Mouse (Mus musculus) limb, embryonic 12.5 days (tissue): ENCODE measurements around the gene Lgi4. TPM values are rescaled to one million over a fixed set of nuclear protein-coding genes. Genes with fewer than 3 reads are reported as not detected.

Experiments used
- ATAC-seq: fragments of 200-750 bp; cut with Nextera tagmentation; 2 replicates; pipeline ENCODE4 v1.8.0; 2017; ENCODE audit warnings: low read depth, moderate TSS enrichment; ENCODE audit not compliant: insufficient number of reproducible peaks, insufficient read depth, low FRiP score, low TSS enrichment
- H3K27ac ChIP-seq: fragments of 300-500 bp; sonication (generic); 2 replicates; pipeline ENCODE4 v1.5.1; 2016; ENCODE audit warnings: mild to moderate bottlenecking, moderate library complexity
- H3K27me3 ChIP-seq: fragments of 300-500 bp; sonication (generic); 2 replicates; pipeline ENCODE4 v1.6.1; 2016; ENCODE audit warnings: mild to moderate bottlenecking, moderate library complexity
- H3K36me3 ChIP-seq: fragments of 300-500 bp; sonication (generic); 2 replicates; pipeline ENCODE4 v1.6.1; 2016; ENCODE audit warnings: mild to moderate bottlenecking, moderate library complexity
- H3K4me1 ChIP-seq: fragments of 300-500 bp; sonication (generic); replicated peaks from 2 replicates; pipeline ENCODE4 v1.6.1; 2016
- H3K4me2 ChIP-seq: fragments of 300-500 bp; sonication (generic); 2 replicates; pipeline ENCODE4 v1.6.1; 2016; ENCODE audit warnings: mild to moderate bottlenecking, moderate library complexity
- H3K4me3 ChIP-seq: fragments of 300-500 bp; sonication (generic); replicated peaks from 2 replicates; pipeline ENCODE4 v1.5.1; 2016; ENCODE audit warnings: mild to moderate bottlenecking
- H3K9ac ChIP-seq: fragments of 300-500 bp; sonication (generic); replicated peaks from 2 replicates; pipeline ENCODE4 v1.6.1; 2016; ENCODE audit warnings: mild to moderate bottlenecking, moderate library complexity
- H3K9me3 ChIP-seq: fragments of 300-500 bp; sonication (generic); 2 replicates; pipeline ENCODE4 v1.6.1; 2016; ENCODE audit warnings: mild to moderate bottlenecking, moderate library complexity
- WGBS: fragments of 180-500 bp; shearing (Covaris S2); methylation state at CpG from one replicate; pipeline ENCODE4 v1.1.7; 2016; 5-methylcytosine and 5-hydroxymethylcytosine counted together
- polyA plus RNA-seq: library from polyadenylated mRNA; unstranded; fragments of >200 nt; fragmentation: Nextera tagmentation; extraction: Ambion mirVana; gene quantifications from 2 replicates; pipeline ENCODE4 v1.2.1, GENCODE M21; 2016

Lgi4 gene
- polyA plus RNA-seq, 1 experiment from 2014 or later: 0.61 TPM

DNA sequence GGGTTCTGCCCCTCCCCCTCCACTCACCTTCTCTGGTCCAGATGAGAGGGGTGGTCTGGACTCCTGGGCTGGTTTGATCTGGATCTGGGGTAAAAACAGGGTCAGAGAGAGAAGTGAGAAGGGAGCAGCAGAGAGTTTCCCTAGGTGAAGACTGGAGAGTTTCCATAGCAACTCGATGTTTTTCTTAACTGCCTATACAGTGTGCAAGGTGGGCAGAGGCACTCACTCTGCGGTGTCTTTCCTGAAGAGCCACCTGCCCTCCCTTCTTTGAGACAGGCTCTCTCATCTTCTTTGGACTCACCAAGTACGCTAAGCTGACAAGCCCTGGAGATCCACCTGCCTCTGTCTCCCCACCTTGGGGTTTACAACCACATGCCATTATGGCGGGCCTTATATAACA lies 20.1 kb upstream of the Lgi4 start:
- H3K27me3 ChIP-seq: peaks cover 42% of the 10 kb centered on the region
- H3K4me3 ChIP-seq: no peak overlapping the region
- H3K4me2 ChIP-seq: no peak overlapping the region
- H3K9me3 ChIP-seq: no peaks in the 10 kb centered on the region
- 81% methylated on average over 4 of the region's 4 CpGs for WGBS
- no peak overlapping the region for H3K27ac ChIP-seq
- H3K36me3 ChIP-seq: no peaks in the 10 kb centered on the region
- no peak for ATAC-seq
- H3K9ac ChIP-seq: no peak overlapping the region
- H3K4me1 ChIP-seq: peaks cover 14% of the 10 kb centered on the region

DNA sequence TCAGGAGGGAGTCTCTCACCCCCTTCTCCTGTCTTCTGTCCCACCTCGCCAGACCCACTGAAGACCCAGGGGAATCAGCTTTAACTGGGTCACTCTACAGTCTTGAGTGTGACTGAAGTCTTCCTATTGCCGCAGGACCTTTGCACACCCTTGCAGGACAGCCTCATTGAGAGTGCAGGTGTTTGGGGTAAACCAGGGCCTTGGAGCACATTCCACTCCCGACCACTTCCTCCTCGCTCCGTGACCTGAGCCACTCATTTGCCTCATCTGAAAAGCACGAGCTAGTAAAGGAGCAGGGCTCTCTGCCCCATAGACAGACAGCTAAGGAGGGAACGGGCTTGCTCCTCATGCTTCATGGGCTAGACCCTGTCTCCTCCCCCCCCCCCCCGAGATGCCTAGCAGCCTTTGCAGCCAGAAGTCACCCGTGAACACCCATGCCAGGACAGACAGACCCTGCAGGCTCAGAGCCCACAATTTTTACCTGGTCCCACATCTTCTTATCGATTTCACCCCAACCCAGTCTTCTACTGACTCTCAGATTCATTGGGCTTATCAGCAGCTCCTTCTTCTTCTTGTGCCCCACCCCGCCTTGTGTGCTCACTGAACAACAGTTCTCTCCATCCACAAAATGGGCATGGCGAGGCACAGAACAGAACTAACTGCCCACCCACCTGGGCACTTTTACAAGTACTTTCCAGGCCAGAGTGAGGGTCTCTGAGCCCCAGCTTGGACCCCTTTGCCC lies 18.7 kb upstream of the Lgi4 start:
- H3K4me2 ChIP-seq: no peak overlapping the region
- peaks cover 57% of the 10 kb centered on the region for H3K27me3 ChIP-seq
- H3K27ac ChIP-seq: no peak overlapping the region
- H3K4me1 ChIP-seq: peaks cover 14% of the 10 kb centered on the region
- WGBS: 78% methylated on average over 12 of the region's 12 CpGs
- no peak for ATAC-seq
- H3K9me3 ChIP-seq: no peaks in the 10 kb centered on the region
- H3K4me3 ChIP-seq: no peak overlapping the region
- no peak overlapping the region for H3K9ac ChIP-seq
- H3K36me3 ChIP-seq: no peaks in the 10 kb centered on the region

DNA sequence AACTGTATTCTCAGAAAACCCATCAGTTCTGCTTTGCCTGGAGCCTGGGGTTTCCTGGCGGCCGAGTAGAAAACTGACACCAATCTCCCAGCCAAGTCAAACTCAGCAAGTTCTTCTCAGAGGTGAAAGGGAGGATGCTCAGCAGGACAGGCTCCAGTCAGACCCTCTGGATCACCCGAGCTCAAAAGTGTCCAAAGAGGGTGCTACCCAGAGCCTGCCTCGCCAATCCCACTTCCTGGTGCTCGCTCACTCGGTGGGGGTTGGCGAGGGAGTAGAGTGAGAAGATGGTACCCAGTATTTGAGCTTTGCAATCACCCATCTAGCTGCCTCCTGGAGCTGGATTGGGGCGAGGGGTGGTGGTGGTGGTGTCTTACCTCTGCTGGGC lies 18.1 kb upstream of the Lgi4 start:
- 35% methylated on average over 8 of the region's 8 CpGs for WGBS
- peak overlapping the region; percentile 32; the same call in 1 of the 2 replicates for H3K4me3 ChIP-seq
- H3K4me2 ChIP-seq: 0 out of 2 replicates have a peak overlapping the region, but pooled peaks have one; percentile 57
- peaks cover 61% of the 10 kb centered on the region for H3K27me3 ChIP-seq
- no peaks in the 10 kb centered on the region for H3K9me3 ChIP-seq
- no peak overlapping the region for H3K9ac ChIP-seq
- peaks cover 14% of the 10 kb centered on the region for H3K4me1 ChIP-seq
- H3K27ac ChIP-seq: no peak overlapping the region
- no peaks in the 10 kb centered on the region for H3K36me3 ChIP-seq
- ATAC-seq: no peak

DNA sequence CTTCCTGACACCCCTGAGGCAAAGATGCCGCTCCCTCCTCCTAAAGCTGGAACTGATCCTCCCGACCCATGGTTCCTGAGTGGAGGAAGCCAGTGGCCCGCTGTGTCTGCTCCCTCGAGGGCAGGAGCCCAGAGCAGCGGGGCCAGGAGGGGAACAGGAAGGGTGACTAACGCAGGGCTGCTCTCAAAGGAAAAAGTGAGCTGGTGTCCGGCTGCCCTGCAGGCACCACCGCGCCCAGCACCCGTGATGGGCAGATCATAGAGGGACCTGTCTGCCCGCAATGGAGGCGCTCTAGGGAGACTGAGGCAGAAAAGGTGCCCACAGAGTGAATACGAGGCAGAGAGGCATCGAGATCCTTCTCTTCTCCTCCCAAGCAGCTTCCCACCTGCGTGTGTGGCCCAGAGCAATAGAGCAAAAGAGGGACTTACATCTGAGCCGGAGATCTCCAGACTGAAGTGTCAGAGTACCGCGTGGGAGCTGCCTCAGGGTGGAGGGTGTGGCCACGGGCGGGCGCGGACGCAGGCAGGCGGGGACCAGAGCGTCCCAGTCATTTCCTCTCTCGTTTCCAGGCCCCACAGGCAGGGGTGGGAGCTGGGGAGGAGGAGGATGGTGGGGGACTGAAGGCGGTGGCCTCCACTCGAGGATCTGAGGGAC lies 17.4 kb upstream of the Lgi4 start:
- H3K27me3 ChIP-seq: peaks cover 63% of the 10 kb centered on the region
- H3K4me2 ChIP-seq: peak overlapping the region; percentile 57
- H3K4me1 ChIP-seq: peaks cover 14% of the 10 kb centered on the region
- 3% methylated on average over 28 of the region's 28 CpGs for WGBS
- peak overlapping the region; percentile 32 for H3K4me3 ChIP-seq
- peak overlapping the region; percentile 42; the same call in 1 of the 2 replicates for H3K9ac ChIP-seq
- no peak overlapping the region for H3K27ac ChIP-seq
- no peak for ATAC-seq
- H3K36me3 ChIP-seq: no peaks in the 10 kb centered on the region
- no peaks in the 10 kb centered on the region for H3K9me3 ChIP-seq

DNA sequence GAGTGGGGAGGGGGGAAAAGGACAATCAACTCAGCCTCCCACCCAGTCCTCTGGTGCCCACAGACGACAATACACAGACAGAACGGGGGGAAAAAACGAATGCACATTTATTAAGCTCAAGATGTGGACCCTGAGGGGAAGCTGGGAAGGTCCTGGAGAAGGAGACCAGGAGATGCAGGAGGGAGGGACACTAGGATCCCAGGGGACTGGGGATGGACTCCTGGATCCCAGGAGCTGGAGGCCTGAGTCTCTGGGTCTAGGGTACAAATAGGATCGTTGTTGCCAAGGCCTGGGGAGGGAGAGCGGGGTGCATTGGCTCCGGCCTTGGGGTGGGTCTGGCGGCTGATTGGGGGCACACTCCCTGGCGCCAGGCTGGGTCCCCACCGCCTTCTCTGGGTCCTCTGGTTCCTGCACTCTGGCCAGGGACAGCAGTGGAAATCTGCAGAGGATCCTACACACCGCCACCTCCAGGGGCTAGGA lies 16.7 kb upstream of the Lgi4 start, which contains the start of gene Fxyd5:
Gene Fxyd5, minus strand, starts transcription at position 51 of the 480 bp plus-strand sequence.
- ATAC-seq: no peak
- 35% methylated on average over 10 of the region's 10 CpGs for WGBS
- peak within 1 kb of the TSS; percentile 32 for H3K4me3 ChIP-seq
- peaks cover 64% of the 10 kb centered on the region for H3K27me3 ChIP-seq
- H3K36me3 ChIP-seq: no peaks in the 10 kb centered on the region
- peaks cover 14% of the 10 kb centered on the region for H3K4me1 ChIP-seq
- peak within 1 kb of the TSS; percentile 42; the same call in 1 of the 2 replicates for H3K9ac ChIP-seq
- H3K4me2 ChIP-seq: peak within 1 kb of the TSS; percentile 57
- no peaks in the 10 kb centered on the region for H3K9me3 ChIP-seq
- no peak within 1 kb of the TSS for H3K27ac ChIP-seq

DNA sequence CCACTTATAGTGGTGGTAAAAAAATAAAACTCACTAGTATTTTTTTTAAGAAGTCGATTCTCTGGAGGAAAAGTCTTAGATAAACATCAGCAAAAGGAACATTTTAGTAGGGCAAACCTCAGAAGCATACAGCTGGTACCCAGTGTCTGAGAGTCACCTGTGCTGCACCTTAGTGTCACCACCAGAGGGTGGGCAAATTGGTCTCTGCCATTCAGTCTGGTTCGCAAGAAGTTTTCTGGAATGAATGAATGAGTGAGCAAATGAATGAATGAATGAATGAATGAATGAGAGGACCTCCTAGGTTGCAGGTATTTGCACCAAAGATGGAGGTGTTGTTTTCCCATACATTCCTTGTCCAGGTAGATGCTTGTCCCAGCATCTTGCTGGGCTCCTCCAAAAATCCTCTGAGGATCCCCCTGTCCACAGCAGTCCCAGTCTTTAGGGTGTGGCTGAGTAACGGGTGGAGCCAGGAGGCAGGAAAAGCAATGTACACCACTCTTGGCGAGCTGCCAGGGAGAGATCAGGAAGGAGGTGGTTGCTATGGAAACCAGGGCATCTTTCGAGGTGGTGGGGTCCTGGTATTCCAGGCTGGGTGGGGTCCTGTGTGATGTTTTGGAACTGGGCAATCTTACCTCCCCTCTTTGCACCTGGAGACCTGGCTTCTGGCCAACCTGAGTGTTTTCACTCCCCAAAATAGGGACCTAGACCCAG lies 9.9 kb upstream of the Lgi4 start:
- H3K4me2 ChIP-seq: peak overlapping the region; percentile 52
- no peak overlapping the region for H3K9ac ChIP-seq
- peaks cover 51% of the 10 kb centered on the region for H3K4me1 ChIP-seq

DNA sequence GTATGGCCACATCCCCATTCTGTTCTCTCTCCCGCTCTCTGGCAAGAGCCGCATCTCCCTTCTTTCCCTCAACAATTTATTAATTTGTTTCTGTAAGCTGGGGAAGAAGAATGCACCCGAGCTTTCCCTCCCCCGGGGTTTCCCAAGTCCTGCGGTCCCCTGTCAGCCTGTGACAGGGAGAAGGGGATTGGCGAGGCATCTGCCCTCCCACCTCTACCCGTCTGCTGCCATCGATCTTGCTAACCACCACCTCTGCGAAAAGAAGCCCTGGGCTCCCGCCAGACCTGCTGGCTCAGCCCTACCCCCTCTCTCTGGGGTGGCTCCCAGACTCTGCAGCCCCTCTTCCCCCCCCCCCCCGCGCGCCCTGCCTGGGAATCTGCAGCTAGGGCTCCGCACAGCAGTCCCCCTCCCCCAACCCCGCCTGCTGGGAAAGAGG lies 9.3 kb upstream of the Lgi4 start:
- Histone ChIP-seq H3K4me1 (peaks cover 56% of the 10 kb centered on the region), H3K4me2 (peak overlapping the region; percentile 52), H3K9me3 (no peaks in the 10 kb centered on the region), H3K27ac (no peak overlapping the region), H3K4me3 (peak overlapping the region; percentile 28), H3K36me3 (no peaks in the 10 kb centered on the region), H3K27me3 (peaks cover 87% of the 10 kb centered on the region), H3K9ac (peak overlapping the region; percentile 45)
- WGBS: 4% methylated on average over 11 of the region's 15 CpGs
- ATAC-seq: peak; percentile 4; the same call in 1 of the 2 replicates

More for the DNA sequence above, 9.9 kb upstream of the Lgi4 start:
- peaks cover 87% of the 10 kb centered on the region for H3K27me3 ChIP-seq
- no peak overlapping the region for H3K27ac ChIP-seq
- no peaks in the 10 kb centered on the region for H3K9me3 ChIP-seq
- 20% methylated on average over 5 of the region's 5 CpGs for WGBS
- no peak for ATAC-seq
- H3K4me3 ChIP-seq: peak overlapping the region; percentile 28
- H3K36me3 ChIP-seq: no peaks in the 10 kb centered on the region

DNA sequence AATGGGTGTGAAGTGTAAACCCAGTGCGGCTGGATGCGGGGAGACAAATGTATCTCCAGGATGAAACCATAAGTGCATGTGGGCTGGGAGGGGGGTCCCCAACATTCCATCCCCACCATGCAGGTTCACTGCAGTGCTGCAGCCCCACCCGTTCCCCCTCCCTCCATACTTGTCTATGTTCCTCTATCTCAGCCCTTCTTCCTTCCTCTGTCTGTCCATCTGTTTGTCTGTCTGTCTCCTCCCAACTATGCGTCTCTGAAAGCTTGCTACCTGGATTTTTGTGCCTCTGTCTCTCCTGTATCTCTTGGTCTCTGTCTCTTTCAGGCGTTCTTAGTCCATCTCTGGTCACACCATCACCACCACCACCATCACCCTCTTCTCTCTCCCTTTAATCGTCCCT lies 8.7 kb upstream of the Lgi4 start:
- no peak for ATAC-seq
- WGBS: 10% methylated on average over 6 of the region's 6 CpGs
- H3K27ac ChIP-seq: no peak overlapping the region
- peak overlapping the region; percentile 45 for H3K9ac ChIP-seq
- peaks cover 82% of the 10 kb centered on the region for H3K27me3 ChIP-seq
- peak overlapping the region; percentile 28 for H3K4me3 ChIP-seq
- no peaks in the 10 kb centered on the region for H3K9me3 ChIP-seq
- H3K4me1 ChIP-seq: peaks cover 63% of the 10 kb centered on the region
- no peaks in the 10 kb centered on the region for H3K36me3 ChIP-seq
- H3K4me2 ChIP-seq: peak overlapping the region; percentile 52

DNA sequence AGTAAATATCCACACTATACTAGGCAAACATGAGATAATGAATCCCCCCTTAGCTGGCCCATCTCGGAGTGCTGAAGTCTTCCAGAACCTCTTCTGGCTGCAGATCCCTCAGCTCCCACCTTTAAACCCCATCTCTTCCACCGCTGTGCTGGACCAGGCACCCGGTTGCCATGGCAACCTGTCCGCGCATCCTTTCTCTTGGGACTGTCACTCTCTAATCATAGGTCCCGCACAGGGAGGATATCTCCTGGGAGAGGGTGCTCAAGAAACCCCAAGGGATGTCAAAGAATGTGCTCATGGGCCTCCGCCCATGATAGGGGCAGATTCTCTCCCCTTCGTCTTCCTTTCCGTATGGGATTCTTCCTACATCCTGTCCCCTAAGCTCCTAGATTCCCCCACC lies 8.2 kb upstream of the Lgi4 start:
- H3K4me2 ChIP-seq: peak overlapping the region; percentile 52
- peaks cover 64% of the 10 kb centered on the region for H3K4me1 ChIP-seq
- 0 out of 2 replicates have a peak overlapping the region, but pooled peaks have one; percentile 27 for H3K9ac ChIP-seq
- peak overlapping the region; percentile 28 for H3K4me3 ChIP-seq
- peaks cover 79% of the 10 kb centered on the region for H3K27me3 ChIP-seq
- no peaks in the 10 kb centered on the region for H3K9me3 ChIP-seq
- no peak for ATAC-seq
- WGBS: 2% methylated on average over 9 of the region's 9 CpGs
- H3K36me3 ChIP-seq: no peaks in the 10 kb centered on the region
- no peak overlapping the region for H3K27ac ChIP-seq

DNA sequence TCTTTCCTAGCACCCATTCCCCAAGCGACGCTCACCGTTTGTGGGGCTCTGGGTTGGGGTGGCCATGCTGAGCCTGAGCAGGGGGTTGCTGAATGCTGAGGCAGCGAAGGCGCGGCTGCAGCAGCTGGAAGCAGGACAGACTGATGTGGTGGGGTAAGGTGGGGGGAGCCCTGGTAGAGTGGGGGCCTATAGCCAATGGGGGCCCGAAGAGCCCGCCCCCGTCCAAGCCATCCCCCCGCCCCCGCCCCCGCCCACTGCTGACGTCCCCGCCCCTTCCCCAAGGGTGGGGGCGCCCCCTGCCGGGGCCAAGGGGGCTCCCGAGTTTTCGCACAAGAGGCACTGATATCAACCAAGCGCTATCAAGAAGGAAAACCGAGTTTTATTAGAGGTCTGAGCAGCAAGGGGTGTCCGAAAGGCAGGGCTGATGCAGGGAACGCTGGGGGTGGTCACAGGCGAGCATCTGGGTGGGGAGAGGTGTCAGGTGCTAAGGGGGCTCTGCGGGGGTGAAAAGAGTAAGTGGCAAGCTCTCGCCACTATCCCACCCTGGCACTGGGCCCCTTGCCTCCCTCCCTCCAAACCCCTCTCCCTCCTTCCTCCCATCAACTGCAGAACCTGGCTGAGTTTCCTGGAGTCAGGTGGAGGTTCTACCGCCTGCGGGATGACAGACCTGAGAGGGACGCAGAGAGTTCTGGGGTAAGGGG lies 7.7 kb upstream of the Lgi4 start, which contains the start of gene Fxyd7:
Gene Fxyd7, minus strand, starts transcription at position 147 of the 701 bp plus-strand sequence.
- H3K36me3 ChIP-seq: no peaks in the 10 kb centered on the region
- H3K9me3 ChIP-seq: no peaks in the 10 kb centered on the region
- H3K4me2 ChIP-seq: peak within 1 kb of the TSS; percentile 52
- WGBS: under 1% methylated on average over 24 of the region's 28 CpGs
- peaks cover 76% of the 10 kb centered on the region for H3K27me3 ChIP-seq
- no peak for ATAC-seq
- H3K4me3 ChIP-seq: peak within 1 kb of the TSS; percentile 28
- H3K9ac ChIP-seq: peak within 1 kb of the TSS; percentile 45
- H3K27ac ChIP-seq: no peak within 1 kb of the TSS
- H3K4me1 ChIP-seq: peaks cover 64% of the 10 kb centered on the region
